Mouse (Mus musculus): ENCODE measurements around the gene Tmem59l. TPM values are rescaled to one million over a fixed set of nuclear protein-coding genes. Genes with fewer than 3 reads are reported as not detected.
"Not testable (repeated sequence)": the region's sequence is repeated elsewhere in the genome, so short reads cannot be mapped to it uniquely, and the experiment has no call there.

The Tmem59l gene
- polyA plus RNA-seq, 1 experiment from 2014 or later, result 2.8 TPM

GRCm38 (mm10) chr8:70511174-70511573, 24.0 kb upstream of the Tmem59l start:
- Histone ChIP-seq H3K4me2 (ENCODE audit: low read depth, low read length) (peak overlapping the region; percentile 39), H3K4me3 (replicated peaks; ENCODE audit: low read length) (peak overlapping the region; percentile 99), H3K36me3 (ENCODE audit: control insufficient read depth, insufficient read depth, low read length) (peaks cover 14% of the 10 kb centered on the region; the same call in 1 of the 2 replicates), H3K4me1 (ENCODE audit: control insufficient read depth, insufficient read depth, low read length) (peaks cover 14% of the 10 kb centered on the region), H3K27ac (ENCODE audit: low read length) (peak overlapping the region; percentile 99; the same call in 1 of the 2 replicates), H3K9ac (ENCODE audit: low read length) (peak overlapping the region; percentile 99)
- not testable (repeated sequence) for H3K27me3 ChIP-seq (ENCODE audit: control insufficient read depth, insufficient read depth, low read length); H3K9me3 ChIP-seq (replicated peaks; ENCODE audit: control insufficient read depth, low read length); ATAC-seq (ENCODE audit: insufficient read depth, low FRiP score)
- WGBS, result 77% methylated on average over 6 of the region's 6 CpGs

DNA sequence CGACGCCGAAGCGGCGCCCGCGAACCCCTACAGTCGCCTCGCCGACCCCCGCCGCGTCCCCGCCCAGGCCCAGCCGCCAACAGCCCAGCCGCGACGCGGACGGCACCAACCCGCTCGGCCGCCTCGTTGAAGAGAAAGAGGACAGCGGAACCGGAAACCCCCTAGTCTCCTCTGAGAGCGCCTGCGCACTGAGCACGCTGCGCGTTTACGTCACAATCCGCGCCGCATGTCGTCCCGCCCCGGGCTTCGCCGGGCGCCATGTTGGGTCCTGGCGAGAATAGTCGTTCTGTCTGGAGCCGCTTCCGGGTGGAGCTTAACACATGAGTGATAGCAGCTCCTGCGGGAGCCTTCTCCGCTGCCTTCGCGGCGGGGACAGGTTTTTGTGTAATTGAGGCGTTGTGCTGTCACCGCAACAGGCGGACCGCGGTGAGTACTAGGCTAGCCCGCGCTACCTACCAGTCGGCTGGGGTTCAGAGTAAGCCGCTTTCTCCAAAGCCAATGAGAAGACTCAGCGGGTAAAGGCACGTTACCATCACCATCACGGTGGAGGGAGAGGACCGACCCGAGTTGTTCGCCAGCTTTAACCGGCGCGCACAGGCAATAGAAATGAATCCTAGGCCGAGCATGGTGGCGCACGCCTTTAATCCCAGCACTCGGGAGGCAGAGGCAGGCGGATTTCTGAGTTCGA, 23.2 kb upstream of the Tmem59l start, which contains the start of gene Uba52:
Gene Uba52 (minus strand): TSS at position 574 of the 688 bp plus-strand sequence.
- ATAC-seq (ENCODE audit: insufficient read depth, low FRiP score), result peak; percentile 87
- Histone ChIP-seq H3K27ac (ENCODE audit: low read length) (peak within 1 kb of the TSS; percentile 99), H3K9me3 (replicated peaks; ENCODE audit: control insufficient read depth, low read length) (no peaks in the 10 kb centered on the region), H3K36me3 (ENCODE audit: control insufficient read depth, insufficient read depth, low read length) (peaks cover 14% of the 10 kb centered on the region; the same call in 1 of the 2 replicates), H3K4me3 (replicated peaks; ENCODE audit: low read length) (peak within 1 kb of the TSS; percentile 99), H3K9ac (ENCODE audit: low read length) (peak within 1 kb of the TSS; percentile 99), H3K4me2 (ENCODE audit: low read depth, low read length) (peak within 1 kb of the TSS; percentile 98), H3K4me1 (ENCODE audit: control insufficient read depth, insufficient read depth, low read length) (peaks cover 21% of the 10 kb centered on the region), H3K27me3 (ENCODE audit: control insufficient read depth, insufficient read depth, low read length) (no peaks in the 10 kb centered on the region)
- WGBS, result 1% methylated on average over 74 of the region's 74 CpGs

DNA sequence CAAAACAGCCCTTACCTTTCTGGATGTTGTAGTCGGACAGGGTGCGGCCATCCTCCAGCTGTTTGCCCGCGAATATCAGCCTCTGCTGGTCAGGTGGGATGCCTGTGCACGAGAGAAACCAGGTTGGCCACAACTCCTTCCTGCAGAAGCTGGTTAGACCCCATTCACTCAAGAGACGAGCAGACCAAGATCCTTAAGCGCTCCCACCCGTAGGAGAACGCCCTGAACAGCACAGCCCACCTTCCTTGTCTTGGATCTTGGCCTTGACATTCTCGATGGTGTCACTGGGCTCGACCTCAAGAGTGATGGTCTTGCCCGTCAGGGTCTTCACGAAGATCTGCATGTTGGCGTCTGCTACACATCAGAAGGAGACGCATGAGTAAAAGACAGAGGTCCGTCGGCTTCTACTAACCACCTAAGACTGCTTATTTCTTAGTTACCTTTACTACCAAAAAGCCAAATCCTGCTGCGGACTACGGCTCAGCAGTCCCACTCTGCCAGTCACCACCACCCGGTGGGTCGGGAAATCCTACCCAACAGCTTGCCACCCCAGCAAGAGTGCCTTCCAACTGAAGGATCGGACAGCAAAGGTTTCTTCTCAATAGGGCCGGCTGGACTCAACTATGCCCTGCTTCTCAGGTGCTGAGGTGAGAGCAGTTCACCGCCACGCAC, 22.3 kb upstream of the Tmem59l start:
- Histone ChIP-seq H3K27ac (ENCODE audit: low read length) (peak overlapping the region; percentile 86), H3K9ac (ENCODE audit: low read length) (peak overlapping the region; percentile 99), H3K9me3 (replicated peaks; ENCODE audit: control insufficient read depth, low read length) (no peaks in the 10 kb centered on the region), H3K27me3 (ENCODE audit: control insufficient read depth, insufficient read depth, low read length) (no peaks in the 10 kb centered on the region), H3K36me3 (ENCODE audit: control insufficient read depth, insufficient read depth, low read length) (peaks cover 14% of the 10 kb centered on the region; the same call in 1 of the 2 replicates), H3K4me2 (ENCODE audit: low read depth, low read length) (peak overlapping the region; percentile 98), H3K4me3 (replicated peaks; ENCODE audit: low read length) (peak overlapping the region; percentile 99), H3K4me1 (ENCODE audit: control insufficient read depth, insufficient read depth, low read length) (peaks cover 31% of the 10 kb centered on the region)
- ATAC-seq (ENCODE audit: insufficient read depth, low FRiP score), result no peak
- 6% methylated on average over 25 of the region's 25 CpGs for WGBS

DNA sequence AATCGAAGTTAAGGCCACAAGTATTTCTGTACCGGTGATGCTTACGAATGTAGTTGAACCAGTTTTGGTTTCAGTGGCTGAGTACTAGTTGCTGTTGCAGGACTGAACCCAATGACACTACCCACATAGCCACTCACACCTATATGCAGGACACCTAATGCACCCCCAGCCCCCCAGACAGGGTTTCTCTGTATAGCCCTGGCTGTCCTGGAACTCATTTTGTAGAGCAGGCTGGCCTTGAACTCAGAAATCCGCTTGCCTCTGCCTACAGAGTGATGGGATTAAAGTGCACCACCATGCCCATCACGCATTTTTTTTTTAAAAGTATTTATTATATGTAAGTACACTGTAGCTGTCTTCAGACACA, 19.9 kb upstream of the Tmem59l start:
- peaks cover 44% of the 10 kb centered on the region for H3K4me1 ChIP-seq (ENCODE audit: control insufficient read depth, insufficient read depth, low read length)
- ATAC-seq (ENCODE audit: insufficient read depth, low FRiP score), result no peak
- peak overlapping the region; percentile 94 for H3K27ac ChIP-seq (ENCODE audit: low read length)
- peak overlapping the region; percentile 14; the same call in 1 of the 2 replicates for H3K9ac ChIP-seq (ENCODE audit: low read length)
- H3K27me3 ChIP-seq (ENCODE audit: control insufficient read depth, insufficient read depth, low read length), result 0 out of 2 replicates have a peak, but pooled peaks cover 3% of the 10 kb centered on the region
- H3K4me3 ChIP-seq (replicated peaks; ENCODE audit: low read length), result peak overlapping the region; percentile 82; the same call in 1 of the 2 replicates
- peak overlapping the region; percentile 91; the same call in 1 of the 2 replicates for H3K4me2 ChIP-seq (ENCODE audit: low read depth, low read length)
- no peaks in the 10 kb centered on the region for H3K9me3 ChIP-seq (replicated peaks; ENCODE audit: control insufficient read depth, low read length)
- 54% methylated on average over 5 of the region's 5 CpGs for WGBS
- peaks cover 14% of the 10 kb centered on the region; the same call in 1 of the 2 replicates for H3K36me3 ChIP-seq (ENCODE audit: control insufficient read depth, insufficient read depth, low read length)

- Histone ChIP-seq H3K9ac (ENCODE audit: low read length) (peak within 1 kb of the TSS; percentile 95), H3K27me3 (ENCODE audit: control insufficient read depth, insufficient read depth, low read length) (peaks cover 8% of the 10 kb centered on the region), H3K4me1 (ENCODE audit: control insufficient read depth, insufficient read depth, low read length) (peaks cover 45% of the 10 kb centered on the region), H3K4me2 (ENCODE audit: low read depth, low read length) (peak within 1 kb of the TSS; percentile 91), H3K9me3 (replicated peaks; ENCODE audit: control insufficient read depth, low read length) (no peaks in the 10 kb centered on the region), H3K4me3 (replicated peaks; ENCODE audit: low read length) (peak within 1 kb of the TSS; percentile 82), H3K36me3 (ENCODE audit: control insufficient read depth, insufficient read depth, low read length) (peaks cover 14% of the 10 kb centered on the region; the same call in 1 of the 2 replicates), H3K27ac (ENCODE audit: low read length) (peak within 1 kb of the TSS; percentile 94)
- WGBS, result 3% methylated on average over 39 of the region's 40 CpGs
- ATAC-seq (ENCODE audit: insufficient read depth, low FRiP score), result peak; percentile 87
These were observed 19.3 kb upstream of the Tmem59l start, which contains the start of gene Rex1bd for GRCm38 (mm10) chr8:70506328-70507026. Gene Rex1bd (minus strand): TSS chr8:70506752.

DNA sequence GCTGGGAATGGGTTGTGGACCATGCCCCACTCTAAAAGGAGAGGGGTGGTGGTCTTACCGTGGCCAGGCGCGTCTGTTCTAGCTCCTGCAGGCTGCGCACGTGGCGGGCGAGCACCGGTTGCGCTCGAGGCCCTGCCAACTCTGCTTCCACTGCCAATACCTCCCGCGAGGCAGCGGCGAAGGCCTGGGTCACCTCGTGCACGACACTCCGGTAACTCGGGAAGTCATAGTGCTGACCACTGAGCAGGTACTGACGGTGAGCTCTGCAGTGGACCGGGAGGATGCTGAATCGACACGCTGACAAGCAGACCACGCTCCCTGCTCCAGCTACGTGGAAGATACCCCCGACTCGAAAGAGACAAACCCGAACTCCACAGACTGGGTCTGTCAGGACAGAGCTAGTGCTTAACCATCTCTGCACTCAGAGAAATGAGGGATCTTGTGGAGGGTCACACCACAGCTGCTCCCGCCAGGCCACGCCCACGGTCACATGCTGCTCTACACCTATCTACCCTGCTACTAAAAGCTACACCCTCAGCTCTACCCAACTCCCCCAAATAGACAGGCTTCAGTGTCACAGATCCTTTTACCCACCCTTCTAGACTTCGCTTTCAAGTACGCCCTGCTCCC, 18.7 kb upstream of the Tmem59l start:
- Histone ChIP-seq H3K4me3 (replicated peaks; ENCODE audit: low read length) (peak overlapping the region; percentile 82), H3K27me3 (ENCODE audit: control insufficient read depth, insufficient read depth, low read length) (peaks cover 14% of the 10 kb centered on the region), H3K9ac (ENCODE audit: low read length) (peak overlapping the region; percentile 95), H3K4me2 (ENCODE audit: low read depth, low read length) (peak overlapping the region; percentile 91), H3K4me1 (ENCODE audit: control insufficient read depth, insufficient read depth, low read length) (peaks cover 45% of the 10 kb centered on the region), H3K9me3 (replicated peaks; ENCODE audit: control insufficient read depth, low read length) (no peaks in the 10 kb centered on the region), H3K27ac (ENCODE audit: low read length) (peak overlapping the region; percentile 94; the same call in 1 of the 2 replicates), H3K36me3 (ENCODE audit: control insufficient read depth, insufficient read depth, low read length) (peaks cover 14% of the 10 kb centered on the region; the same call in 1 of the 2 replicates)
- 34% methylated on average over 32 of the region's 32 CpGs for WGBS
- ATAC-seq (ENCODE audit: insufficient read depth, low FRiP score), result peak; percentile 3; the same call in 1 of the 2 replicates

GRCm38 (mm10) chr8:70504851-70505250, 17.7 kb upstream of the Tmem59l start:
- H3K36me3 ChIP-seq (ENCODE audit: control insufficient read depth, insufficient read depth, low read length), result peaks cover 14% of the 10 kb centered on the region; the same call in 1 of the 2 replicates
- H3K4me3 ChIP-seq (replicated peaks; ENCODE audit: low read length), result no peak overlapping the region
- no peaks in the 10 kb centered on the region for H3K9me3 ChIP-seq (replicated peaks; ENCODE audit: control insufficient read depth, low read length)
- H3K4me2 ChIP-seq (ENCODE audit: low read depth, low read length), result no peak overlapping the region
- peaks cover 45% of the 10 kb centered on the region for H3K4me1 ChIP-seq (ENCODE audit: control insufficient read depth, insufficient read depth, low read length)
- H3K27ac ChIP-seq (ENCODE audit: low read length), result no peak overlapping the region
- no peak for ATAC-seq (ENCODE audit: insufficient read depth, low FRiP score)
- H3K9ac ChIP-seq (ENCODE audit: low read length), result no peak overlapping the region
- 74% methylated on average over 3 of the region's 3 CpGs for WGBS
- H3K27me3 ChIP-seq (ENCODE audit: control insufficient read depth, insufficient read depth, low read length), result peaks cover 18% of the 10 kb centered on the region

GRCm38 (mm10) chr8:70504291-70504716, 17.1 kb upstream of the Tmem59l start:
- Histone ChIP-seq H3K9ac (ENCODE audit: low read length) (no peak overlapping the region), H3K27me3 (ENCODE audit: control insufficient read depth, insufficient read depth, low read length) (peaks cover 21% of the 10 kb centered on the region), H3K4me2 (ENCODE audit: low read depth, low read length) (no peak overlapping the region), H3K9me3 (replicated peaks; ENCODE audit: control insufficient read depth, low read length) (no peaks in the 10 kb centered on the region), H3K36me3 (ENCODE audit: control insufficient read depth, insufficient read depth, low read length) (peaks cover 14% of the 10 kb centered on the region; the same call in 1 of the 2 replicates), H3K4me3 (replicated peaks; ENCODE audit: low read length) (no peak overlapping the region), H3K4me1 (ENCODE audit: control insufficient read depth, insufficient read depth, low read length) (peaks cover 45% of the 10 kb centered on the region), H3K27ac (ENCODE audit: low read length) (no peak overlapping the region)
- ATAC-seq (ENCODE audit: insufficient read depth, low FRiP score), result no peak
- 57% methylated on average over 16 of the region's 16 CpGs for WGBS
